Mouse (Mus musculus): ENCODE data around the gene Arhgap33.

Arhgap33 gene

DNA sequence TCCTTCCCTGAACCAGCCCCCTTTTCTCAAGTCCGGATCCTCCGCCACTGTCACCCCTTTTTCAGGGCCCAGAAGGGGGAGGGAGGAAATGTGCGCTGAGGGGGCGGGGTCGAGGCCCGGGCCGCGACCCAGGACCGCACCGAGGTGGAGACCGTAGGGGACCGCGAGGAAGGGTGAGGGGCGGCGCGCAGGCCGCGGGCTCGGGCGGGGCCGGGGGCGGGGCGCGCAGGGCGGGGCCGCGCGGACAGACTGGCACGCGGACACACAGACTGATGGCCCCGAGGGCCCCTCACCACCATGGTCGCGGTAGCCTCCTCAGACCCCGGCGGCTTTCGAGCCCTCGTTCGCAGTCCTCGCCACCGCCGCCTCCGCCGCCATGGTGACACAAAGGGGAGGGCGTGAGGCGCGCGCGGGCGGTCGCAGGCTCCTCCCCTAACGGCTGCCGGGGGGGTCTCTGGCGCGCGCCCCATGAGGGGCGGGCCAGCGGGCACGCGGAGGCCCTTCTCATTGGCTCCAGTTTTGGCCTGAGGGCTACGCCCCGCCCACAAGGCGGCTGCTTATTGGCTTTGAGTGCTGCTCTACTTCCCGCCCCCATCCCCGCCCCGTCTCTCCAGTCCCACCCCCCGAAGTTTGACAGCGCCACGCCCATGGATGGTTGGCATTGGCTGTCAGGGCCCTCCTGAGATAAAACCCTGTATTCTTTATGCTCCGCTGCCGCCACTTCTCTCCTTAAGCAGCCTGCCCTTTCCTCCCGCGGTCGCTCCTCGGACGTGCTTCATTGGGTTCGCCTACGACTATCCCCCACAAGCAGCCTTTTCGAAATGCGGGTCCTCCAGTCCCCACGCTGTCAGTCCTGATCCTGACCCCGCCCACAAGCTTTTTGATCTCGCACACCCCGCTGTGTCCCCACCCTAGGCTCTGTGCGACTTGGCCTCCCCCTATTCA lies at the start of gene Arhgap33:
Gene Arhgap33, minus strand, starts transcription at position 428 of the 945 bp plus-strand sequence.
- DNase-seq (ENCODE audit: low spot score): peak; percentile 88

DNA sequence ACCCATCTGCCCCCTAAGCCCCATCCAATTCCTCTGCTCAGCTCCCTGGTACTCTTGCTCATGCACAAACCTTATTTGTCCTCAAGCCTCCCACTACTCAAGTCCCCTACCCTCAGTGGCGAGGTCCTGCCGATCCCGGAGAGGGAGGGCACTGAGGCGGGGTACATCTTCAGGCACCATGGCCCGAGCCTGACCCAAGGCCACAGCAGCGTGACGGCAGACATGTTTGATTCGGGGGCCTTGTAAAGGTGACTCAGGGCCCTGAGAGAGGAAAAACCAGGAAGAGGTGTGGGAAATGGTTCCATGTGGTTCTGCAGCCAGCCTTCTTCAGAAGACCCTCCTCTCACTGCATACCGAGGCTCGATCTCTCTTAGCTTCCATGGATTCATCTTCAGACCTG lies 49.5 kb upstream of the Arhgap33 start:
- no peak for DNase-seq (ENCODE audit: low spot score)

DNA sequence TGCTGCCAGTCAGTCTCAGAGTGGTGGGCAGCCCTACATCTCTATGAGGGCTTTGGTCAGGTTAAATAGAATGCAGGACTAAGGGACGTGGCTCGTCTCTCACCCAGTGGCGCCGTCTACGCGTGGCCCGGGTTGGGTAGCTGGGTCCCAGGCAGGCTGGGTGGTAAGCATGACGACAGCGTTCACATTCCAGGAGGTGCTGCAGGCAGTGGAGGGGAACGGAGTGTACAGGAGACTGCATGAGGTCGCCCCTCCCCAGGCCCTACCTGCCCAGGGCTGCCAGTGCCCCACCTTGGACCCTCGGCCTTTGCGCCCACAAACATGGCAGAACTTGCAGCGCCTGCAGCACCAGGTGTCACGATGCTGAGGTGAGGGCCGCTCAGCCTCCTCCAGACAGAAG lies 46.7 kb upstream of the Arhgap33 start:
- no peak for DNase-seq (ENCODE audit: low spot score)

DNA sequence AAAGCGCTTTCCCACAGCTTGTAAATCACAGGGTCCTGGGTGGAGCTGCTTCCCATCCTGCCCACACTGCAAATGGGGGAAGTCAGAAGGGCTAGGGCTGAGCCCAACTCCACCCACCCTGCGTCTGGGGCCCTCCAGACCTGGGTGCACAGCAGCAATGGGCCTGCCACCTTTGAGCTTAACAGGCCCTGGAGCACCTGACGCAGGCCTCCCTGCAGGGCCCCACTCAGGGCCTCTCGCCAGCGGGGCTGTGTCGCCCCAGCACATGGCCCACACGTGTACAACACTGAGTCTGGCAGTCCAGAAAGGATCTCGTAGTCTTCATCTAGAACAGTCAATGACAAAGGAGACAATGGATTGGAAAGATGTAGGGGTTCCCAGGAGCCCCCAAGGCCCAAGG lies 45.1 kb upstream of the Arhgap33 start:
- no peak for DNase-seq (ENCODE audit: low spot score)

DNA sequence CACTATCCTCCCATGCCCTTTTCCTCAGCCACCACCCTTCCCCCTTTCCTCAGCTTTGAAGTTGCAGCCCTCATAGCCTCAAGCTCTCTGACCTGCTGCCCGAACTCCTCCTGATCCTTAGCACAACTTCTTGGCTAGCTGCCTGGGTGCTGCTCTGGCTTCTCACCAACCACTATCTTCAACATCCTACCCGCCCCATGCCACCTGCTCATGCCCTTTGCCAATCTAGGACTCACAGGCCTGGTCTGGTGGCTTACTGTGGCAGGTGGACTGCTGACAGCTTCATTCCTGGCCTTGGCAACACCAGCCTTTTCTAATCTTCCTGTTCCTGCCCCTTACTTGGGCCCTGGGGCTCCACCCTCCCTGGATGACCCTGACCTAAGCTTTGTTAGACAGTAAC lies 38.1 kb upstream of the Arhgap33 start:
- DNase-seq (ENCODE audit: low spot score): no peak

DNA sequence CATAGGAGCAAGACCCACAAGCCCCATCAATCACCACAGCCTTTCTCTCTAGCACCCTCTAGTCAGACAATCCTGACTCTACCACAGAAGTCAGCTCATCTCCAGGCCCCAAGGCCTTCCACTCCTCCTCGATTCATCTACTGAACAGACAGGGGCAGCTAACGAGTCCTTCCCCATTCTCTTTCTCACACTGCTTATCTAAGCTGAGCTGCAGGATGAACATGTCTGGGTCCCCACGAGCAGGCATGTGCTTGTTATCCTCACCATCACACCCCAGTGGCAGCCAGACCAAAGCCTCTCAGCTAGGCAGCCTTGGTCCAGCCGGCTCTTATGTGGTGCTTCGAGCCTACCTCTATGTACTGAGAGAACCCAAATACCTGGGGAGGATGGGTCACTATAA lies 37.5 kb upstream of the Arhgap33 start:
- DNase-seq (ENCODE audit: low spot score): no peak

DNA sequence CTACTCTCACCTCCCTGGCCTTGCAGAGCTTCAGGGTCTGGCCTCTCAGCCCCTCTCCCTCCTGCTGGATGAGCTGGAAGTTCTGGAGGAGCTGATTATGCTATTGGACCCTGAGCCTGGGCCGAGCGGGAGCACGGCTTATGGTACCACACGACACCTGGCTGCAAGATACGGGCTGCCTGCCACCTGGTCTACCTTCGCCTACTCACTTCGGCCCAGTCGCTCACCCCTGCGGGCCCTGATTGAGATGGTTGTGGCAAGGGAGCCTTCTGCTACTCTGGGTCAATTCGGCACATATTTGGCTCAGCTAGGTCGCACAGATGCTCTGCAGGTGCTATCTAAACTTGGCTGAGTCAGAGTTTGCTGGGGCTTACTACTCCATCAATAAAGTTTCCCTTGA lies 32.7 kb upstream of the Arhgap33 start:
- DNase-seq (ENCODE audit: low spot score): no peak

DNA sequence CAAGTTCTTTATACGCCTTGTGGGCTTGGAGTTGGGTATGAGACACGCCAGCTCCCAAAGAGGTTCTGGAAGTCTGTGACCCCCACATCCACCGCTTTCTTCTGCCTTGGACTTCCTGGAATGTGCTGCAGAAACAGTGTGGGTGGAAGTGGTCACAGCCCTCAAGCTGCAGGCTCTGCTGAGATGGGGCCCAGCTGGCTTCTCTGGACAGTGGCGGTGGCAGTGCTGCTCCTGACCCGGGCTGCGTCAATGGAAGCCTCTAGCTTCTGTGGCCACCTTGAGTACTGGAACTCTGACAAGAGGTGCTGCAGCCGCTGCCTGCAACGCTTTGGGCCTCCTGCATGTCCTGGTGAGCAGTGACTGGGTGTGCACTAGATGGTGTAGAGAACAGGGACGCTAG lies 31.2 kb upstream of the Arhgap33 start:
- DNase-seq (ENCODE audit: low spot score): no peak

DNA sequence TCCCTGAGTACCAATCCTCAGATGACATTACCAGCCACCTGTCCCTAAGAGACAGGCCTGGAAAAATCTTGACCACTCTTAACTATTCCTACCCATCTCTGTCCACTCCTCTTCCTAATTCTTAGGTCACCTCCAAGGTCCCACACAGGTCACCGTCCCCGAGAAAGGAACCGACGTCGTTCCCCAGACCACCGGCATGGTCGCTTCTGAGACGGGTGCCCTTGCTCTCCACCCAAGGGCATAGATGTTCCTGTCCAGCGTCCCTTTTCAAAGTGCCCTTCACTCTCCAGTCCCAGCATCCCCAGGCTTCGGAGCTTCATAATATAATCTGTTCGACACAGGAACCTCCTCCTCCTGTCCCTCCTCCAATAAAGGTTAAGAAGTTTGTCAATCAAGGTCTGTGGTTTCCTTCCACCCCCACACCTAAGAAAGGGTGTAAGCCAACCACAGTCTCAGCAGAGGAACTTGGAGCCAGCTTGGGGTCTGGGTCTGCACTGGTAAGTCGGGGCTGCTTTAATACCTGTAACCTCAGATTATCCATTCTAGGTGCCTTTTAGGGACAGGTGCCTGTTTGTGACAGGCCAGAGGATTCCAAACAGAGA lies 30.2 kb upstream of the Arhgap33 start, which contains the start of gene Igflr1:
Gene Igflr1, plus strand, starts transcription at position 458 of the 602 bp plus-strand sequence.
- DNase-seq (ENCODE audit: low spot score): no peak

DNA sequence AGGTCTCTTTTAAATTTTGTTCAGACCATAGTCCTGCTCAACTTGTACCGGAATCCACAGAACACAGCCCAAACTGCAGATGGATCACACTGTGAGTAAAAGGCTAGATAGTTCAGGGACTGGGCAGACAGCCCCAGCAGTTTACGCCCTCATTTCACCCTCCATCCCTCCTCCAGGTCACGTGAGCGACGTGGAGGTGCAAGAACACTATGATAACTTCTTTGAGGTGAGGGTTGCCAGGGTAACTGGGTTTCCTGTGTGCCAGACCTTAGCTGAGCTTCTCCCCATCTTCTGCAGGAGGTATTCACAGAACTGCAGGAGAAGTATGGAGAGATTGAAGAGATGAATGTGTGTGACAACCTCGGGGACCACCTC lies 29.0 kb upstream of the Arhgap33 start:
- DNase-seq (ENCODE audit: low spot score): no peak

DNA sequence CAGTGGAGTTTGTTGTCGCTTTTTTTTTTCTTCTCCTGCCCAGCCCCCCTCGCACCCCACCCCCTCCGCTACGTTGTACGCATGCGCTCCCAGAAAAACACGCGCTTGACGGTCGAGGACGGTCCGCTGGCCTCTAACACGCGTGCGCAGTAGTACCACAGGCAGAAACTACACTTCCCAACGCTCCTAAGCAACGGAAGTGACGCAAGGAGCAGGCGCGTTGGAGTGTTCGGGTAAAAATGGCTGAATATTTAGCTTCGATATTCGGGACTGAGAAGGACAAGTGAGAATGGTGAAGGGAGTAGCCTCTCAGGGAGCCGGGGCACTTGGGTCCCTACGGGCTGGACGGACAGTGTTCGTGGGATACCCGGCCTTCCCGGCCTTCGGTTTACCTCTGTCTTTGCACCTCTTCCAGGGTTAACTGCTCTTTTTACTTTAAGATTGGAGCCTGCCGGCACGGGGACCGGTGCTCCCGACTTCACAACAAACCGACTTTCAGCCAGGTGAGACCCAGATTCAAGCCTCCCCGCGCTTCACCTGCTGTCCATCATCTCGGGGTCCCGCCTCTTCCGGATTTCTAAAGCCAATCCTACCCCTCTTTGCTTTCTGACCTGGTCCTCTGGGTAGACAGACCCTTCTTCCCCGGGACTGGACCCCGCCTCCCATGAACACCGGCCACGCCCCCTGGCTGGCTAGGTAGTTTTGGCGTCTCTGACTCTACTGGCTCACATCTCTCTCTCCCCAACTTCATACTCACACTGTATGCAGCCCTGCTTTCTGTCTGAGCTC lies 28.5 kb upstream of the Arhgap33 start, which contains the start of the genes U2af1l4, Gm49396 and Psenen:
Gene U2af1l4, plus strand, starts transcription at position 185 of the 789 bp plus-strand sequence.
Gene Gm49396, plus strand, starts transcription at position 228 of the 789 bp plus-strand sequence.
Gene Psenen, minus strand, starts transcription at position 511 of the 789 bp plus-strand sequence.
- peak; percentile 92 for DNase-seq (ENCODE audit: low spot score)

DNA sequence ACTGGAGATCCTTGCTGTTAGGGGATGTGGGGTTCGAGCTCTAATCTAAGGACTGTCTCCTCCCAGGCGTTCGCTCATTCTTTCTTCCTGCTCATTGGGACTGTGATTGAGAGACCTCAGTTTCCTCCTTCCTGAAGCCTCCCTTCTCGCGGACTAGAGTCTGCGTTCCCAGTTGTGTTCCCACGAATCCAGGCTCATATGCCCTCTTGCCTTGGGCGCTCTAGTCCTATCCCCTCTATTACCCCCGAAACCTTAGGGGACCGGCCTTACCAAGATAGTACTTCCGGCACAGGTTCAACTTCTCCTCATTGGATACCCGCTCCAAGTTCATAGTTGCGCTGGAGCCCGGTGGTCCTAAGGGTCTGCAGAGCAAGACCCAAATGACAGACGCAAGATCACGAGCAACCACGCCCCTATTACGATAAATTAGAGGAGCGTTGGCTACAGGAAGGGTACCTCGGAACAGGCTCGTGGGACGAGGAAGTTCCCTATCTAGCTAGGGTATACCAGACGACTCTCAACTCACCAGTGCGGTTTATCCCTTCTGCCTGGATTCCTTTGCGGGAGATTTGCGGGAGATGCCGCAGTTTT lies 27.8 kb upstream of the Arhgap33 start:
- DNase-seq (ENCODE audit: low spot score): peak; percentile 26

DNA sequence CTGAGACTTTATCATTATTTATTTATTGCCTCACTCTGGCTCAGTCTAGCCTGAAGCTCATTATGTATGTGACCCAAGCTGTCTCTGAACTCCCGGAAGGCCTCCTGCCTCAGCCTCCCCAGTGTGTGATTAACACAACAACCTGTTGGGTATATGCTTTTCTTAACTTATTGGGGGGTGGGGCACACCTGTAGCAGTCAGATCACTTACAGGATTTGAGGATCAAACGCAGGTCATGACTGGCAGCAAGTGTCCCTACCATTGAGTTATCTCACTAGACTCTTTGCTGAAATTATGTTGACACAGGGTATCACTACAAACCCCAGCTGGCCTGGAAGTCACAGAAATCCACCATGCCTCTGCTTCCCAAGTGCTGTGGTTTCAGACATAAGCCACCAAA lies 25.4 kb upstream of the Arhgap33 start:
- DNase-seq (ENCODE audit: low spot score): no peak

DNA sequence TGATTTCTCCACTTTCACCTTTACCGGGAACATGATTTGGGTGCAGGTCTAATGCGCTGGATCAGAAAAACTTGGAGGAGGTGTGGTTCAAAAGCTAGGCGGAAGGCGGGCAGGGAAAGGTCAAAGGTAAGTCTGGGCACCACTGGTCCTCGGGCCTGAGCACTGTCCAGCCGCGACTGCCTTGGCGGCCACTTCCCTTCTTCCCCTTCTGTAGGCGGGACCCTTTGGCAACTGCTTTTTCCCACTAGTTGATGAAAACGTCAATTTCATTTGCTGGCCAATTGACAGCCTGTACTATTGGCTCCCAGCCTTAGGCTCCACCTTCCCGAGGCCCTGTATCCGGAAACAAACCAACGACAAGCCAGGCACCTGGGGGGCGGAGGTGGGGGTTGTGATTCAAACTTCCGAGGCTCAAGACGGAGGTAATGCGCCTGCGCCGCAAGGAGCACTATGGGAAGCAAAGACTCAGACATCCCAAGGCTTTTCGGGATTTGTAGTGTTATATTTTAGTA lies 24.6 kb upstream of the Arhgap33 start, which contains the start of gene Lin37:
Gene Lin37, minus strand, starts transcription at position 396 of the 512 bp plus-strand sequence.
- peak; percentile 82 for DNase-seq (ENCODE audit: low spot score)

DNA sequence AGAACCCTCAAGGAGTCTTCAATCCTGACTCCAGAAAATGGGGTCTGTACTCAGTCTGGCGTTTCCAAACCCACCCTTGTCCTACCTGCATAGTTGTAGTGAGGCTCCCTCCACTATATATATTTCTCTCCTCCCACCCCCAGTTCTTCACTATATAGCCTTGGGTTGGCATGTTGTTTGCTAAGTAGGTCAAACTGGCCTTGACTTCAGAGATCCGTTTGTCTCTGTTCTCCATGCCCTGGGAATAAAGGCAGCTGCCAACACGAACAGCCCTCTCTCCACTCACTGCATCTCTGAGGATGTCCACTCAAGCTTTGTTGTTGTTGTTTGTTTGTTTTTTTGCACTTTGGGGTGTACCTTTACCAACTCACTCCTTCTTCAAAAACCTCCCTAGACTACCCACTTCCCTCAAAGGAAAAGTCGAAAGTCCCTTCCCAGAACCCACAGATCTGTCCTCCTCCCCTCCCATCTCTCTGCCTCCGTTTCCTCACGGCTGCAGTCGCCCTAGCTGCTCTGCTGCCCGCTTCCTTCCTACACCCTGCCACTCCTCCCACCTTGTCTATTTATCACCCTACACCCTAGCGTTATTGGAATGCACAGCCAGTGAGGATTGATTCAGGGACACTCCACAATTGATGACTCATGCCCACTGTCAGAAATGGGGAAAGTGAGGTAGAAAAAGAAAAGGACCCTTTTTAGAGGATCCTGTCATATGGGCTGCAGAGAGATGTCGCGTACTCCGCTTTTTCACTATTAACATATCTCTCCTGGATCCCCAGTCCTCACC lies 24.0 kb upstream of the Arhgap33 start:
- DNase-seq (ENCODE audit: low spot score): no peak

DNA sequence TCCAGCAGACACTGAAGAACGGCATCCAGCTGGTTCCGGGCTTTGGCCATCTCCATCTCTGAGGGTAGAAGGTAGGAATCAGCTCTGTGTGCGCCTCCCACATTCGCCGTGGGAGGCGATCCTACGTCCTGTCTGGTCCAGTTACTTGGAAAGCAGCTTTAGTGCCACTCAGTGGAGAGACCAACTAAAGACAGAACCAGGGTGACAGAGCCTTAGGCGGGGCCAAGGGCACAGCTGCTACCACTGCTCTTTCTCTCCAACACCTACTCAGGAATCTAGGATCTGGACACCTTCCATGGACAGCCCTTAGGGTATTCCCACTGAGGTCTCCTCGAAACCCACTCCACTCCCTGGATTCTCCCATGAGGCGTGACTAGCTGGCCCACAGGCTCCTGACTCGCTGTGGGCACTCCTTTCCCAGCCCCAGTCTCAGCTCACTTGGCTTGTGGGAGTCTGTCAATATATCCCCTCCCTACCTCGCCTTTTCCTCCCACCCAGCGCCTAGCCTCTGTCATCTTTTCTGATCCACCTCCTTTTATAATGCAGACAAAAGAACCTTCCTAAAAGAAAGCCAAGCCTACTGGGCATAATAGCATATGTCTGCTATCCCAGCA lies 23.1 kb upstream of the Arhgap33 start:
- no peak for DNase-seq (ENCODE audit: low spot score)

DNA sequence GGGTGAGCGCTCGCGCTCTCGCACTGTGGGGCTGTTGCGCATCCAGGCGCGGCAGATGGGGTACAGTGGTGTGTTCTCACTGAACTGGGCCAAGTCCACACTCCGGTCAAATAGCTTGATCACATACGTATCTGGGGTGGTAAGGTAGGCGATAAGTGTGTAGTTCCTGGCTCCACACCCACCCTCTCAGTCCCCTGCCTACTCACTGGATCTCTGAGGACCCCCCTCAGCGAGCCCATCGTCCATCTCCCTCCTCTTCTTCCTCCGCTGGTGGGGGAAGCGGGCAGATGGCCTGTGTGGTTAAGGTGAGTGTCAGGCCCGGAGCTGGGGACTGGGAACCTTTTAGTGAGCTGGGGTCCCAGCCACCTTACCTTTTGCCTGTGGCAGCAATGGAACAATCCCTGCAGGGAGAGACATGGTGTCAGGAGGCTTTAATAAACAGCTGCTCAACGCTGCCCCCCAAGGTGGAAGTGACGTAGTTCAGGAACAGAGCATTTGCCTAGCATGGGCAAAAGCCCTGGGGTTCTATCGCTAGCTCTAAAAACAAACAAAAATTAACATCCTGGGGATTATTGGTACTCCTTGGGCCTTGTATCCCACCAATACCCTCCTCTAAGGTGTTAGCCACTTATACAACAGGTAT lies 22.2 kb upstream of the Arhgap33 start:
- no peak for DNase-seq (ENCODE audit: low spot score)

DNA sequence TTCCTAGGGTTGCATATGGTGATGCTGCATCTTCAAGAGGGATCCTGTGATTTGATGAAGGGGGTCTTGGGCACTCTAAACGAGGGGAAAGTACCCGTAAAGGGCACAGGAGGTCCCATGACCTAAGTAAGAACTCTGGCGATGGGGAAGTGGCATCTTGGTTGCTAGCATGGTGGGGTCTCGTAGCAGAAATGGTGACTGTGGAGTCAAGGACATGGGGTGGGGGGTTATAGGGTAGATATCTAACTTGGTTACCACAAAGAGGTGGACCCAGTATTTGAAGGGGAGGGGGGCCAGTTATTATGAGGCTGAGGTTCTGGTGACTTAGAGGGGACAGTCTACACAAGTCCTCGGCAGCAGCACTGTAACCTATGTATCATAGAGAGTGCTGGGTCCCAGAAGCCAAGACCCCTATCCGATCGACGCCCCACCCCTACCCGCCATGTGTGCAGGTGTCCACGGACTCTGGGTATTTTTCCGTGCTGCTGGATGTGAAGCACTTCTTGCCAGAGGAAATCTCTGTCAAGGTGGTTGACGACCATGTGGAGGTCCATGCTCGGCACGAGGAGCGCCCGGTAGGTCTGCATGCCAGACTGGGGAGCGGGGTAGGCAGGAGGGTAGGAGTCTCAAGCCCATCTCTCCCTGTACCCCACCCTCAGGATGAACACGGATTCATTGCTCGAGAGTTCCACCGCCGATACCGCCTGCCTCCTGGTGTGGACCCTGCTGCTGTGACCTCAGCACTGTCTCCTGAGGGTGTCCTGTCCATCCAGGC lies 19.1 kb upstream of the Arhgap33 start:
- DNase-seq (ENCODE audit: low spot score): no peak

DNA sequence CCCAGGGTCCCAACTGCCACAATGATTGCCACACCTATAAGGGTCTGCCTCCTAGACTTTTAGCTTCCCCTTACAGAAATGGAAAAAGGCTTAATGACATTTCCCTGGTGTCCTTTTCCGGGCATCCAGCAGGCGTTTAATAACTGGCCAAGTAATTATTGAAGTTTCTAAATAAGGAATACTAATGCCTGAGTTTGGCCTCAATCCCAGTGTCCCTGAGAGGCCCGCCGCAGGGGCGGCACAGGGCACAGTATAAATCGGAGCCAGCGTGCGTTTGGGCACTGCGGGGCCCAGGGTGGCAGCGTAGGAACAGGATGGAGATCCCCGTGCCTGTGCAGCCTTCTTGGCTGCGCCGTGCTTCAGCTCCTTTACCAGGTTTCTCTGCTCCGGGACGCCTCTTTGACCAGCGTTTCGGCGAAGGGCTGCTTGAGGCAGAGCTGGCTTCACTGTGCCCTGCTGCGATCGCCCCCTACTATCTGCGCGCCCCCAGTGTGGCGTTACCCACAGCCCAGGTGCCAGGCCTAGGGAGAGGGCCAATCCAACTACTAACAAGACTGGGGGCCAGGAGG lies 18.2 kb upstream of the Arhgap33 start:
- DNase-seq (ENCODE audit: low spot score): no peak

Data from urinary bladder, postnatal 25 days (tissue).